ENCODE assay signal across 17 mouse cellular contexts in genomic region chr7:112776670-112777069, GRCm38 (mm10).
DNase-seq lines count a peak whose midpoint lies in the region; ATAC-seq lines count a peak whose summit lies in the region.
"Had no signal": no experiment of that assay in that cellular context is flagged by ENCODE, and none has a peak within 500 bp of the region (broad histone marks: within the 10 kb centered on the region; RNA-seq: fewer than 3 reads in every experiment).

No protein-coding gene starts in this region.

- WGBS in hindbrain, embryonic 13.5 days, result 44% methylated on average over 5 of the region's 5 CpGs

- intact Hi-C loops in left cerebral cortex, postnatal 4 days (cut with DNase I), result no loop called here

- H3K27ac ChIP-seq in hindbrain, embryonic 13.5 days, result 0 out of 2 replicates have a peak overlapping the region, but pooled peaks have one; percentile 40
- H3K27ac ChIP-seq: limb, embryonic 13.5 days; liver, embryonic 15.5 days had no signal

- H3K27me3 ChIP-seq in hindbrain, embryonic 13.5 days, result 0 out of 2 replicates have a peak, but pooled peaks cover 3% of the 10 kb centered on the region
- H3K27me3 ChIP-seq: CH12.LX; limb, embryonic 13.5 days; liver, embryonic 15.5 days had no signal

- no peak for ATAC-seq in cerebellum, adult (ENCODE audit: insufficient number of reproducible peaks, low FRiP score, low TSS enrichment)
- no peak for ATAC-seq in hindbrain, embryonic 13.5 days (ENCODE audit: low FRiP score)
- ATAC-seq: activated CD4-positive, CD25-positive, alpha-beta regulatory T cell, adult 4 months had no signal

- H3K4me2 ChIP-seq in hindbrain, embryonic 13.5 days, result no peak overlapping the region
- H3K4me2 ChIP-seq: limb, embryonic 13.5 days; liver, embryonic 15.5 days had no signal

- peak; percentile 13 for DNase-seq in cerebellum, adult 11 months
- peak; percentile 83 for DNase-seq in left cerebral cortex, postnatal 4 days
- DNase-seq in left cerebral cortex, adult 11 months (ENCODE audit: low spot score), result no peak
- peak; percentile 45 for DNase-seq in cerebellum, adult 9-11 months
- DNase-seq in c-Kit-positive CD71-positive TER-119-positive erythroid progenitor cells, embryonic 14.5 days (ENCODE audit: low spot score), result no peak
- no peak for DNase-seq in gastrocnemius, postnatal 25 days
- DNase-seq: gastrocnemius, postnatal 10 days; lung, postnatal 10 days; right cerebral cortex, postnatal 25 days; thymus, postnatal 36 days had no signal

- H3K9ac ChIP-seq in hindbrain, embryonic 13.5 days, result no peak overlapping the region
- H3K9ac ChIP-seq: liver, embryonic 15.5 days had no signal

- H3K9me3 ChIP-seq in hindbrain, embryonic 13.5 days, result no peaks in the 10 kb centered on the region
- H3K9me3 ChIP-seq: limb, embryonic 13.5 days; liver, embryonic 15.5 days had no signal

- H3K36me3 ChIP-seq in hindbrain, embryonic 13.5 days, result no peaks in the 10 kb centered on the region
- H3K36me3 ChIP-seq: limb, embryonic 13.5 days; liver, embryonic 15.5 days had no signal

- no peak overlapping the region for H3K4me3 ChIP-seq in hindbrain, embryonic 13.5 days
- H3K4me3 ChIP-seq: limb, embryonic 13.5 days; liver, embryonic 15.5 days; myocyte had no signal

- H3K4me1 ChIP-seq in hindbrain, embryonic 13.5 days (replicated peaks), result peaks cover 43% of the 10 kb centered on the region
- H3K4me1 ChIP-seq: liver, embryonic 15.5 days had no signal

Comparison
In these comparisons a context has a peak if more than half of its experiments do, and no peak if none do; other contexts are left out.
1. DNase-seq: peak in cerebellum, adult 11 months (single experiment), left cerebral cortex, postnatal 4 days (single experiment) and cerebellum, adult 9-11 months (single experiment); none in left cerebral cortex, adult 11 months (single experiment), c-Kit-positive CD71-positive TER-119-positive erythroid progenitor cells, embryonic 14.5 days (single experiment) and gastrocnemius, postnatal 25 days (single experiment).